Mouse (Mus musculus): ENCODE results near the gene Pkdcc.

DNA sequence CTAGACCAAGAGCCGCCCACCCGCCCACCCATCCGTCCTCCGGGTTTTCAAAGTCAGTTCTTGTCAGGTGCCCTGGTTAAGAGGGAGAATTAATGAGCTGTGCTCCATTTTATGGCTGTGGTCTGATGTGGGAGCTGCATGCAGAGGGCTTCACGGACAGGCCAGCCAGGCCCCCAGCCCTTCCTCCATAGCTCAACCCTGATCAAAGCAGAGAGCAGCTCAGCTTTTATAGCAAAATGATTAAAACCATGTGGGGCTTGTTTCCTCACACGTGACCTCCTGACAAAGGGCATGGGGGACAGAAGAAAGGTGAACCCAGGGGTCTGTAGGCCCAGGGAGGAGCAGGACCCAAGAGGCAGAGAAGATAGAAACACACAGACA is 36.0 kb upstream of the Pkdcc start:
- no peak for TF ChIP-seq CTCF (IDR thresholded peaks at IDR 0.05; ENCODE audit: low read depth)
- TF ChIP-seq EP300 (IDR thresholded peaks at IDR 0.05; ENCODE audit: low read depth), result no peak

All from heart, postnatal 0 days (tissue).